Mouse (Mus musculus) CH12.LX (cell line): ENCODE data around the gene Pam. TPM values are rescaled to one million over a fixed set of nuclear protein-coding genes. Genes with fewer than 3 reads are reported as not detected.

Experiments used
- DNase-seq: peaks from one replicate; pipeline ENCODE4 v3.0.0-alpha.2; 2013; ENCODE audit errors: extremely low read depth
- H3K27ac ChIP-seq: 2 replicates; pipeline ENCODE4 v1.5.1; 2012; ENCODE audit warnings: low read depth, mild to moderate bottlenecking, control low read depth, moderate library complexity; ENCODE audit not compliant: insufficient read depth
- H3K27me3 ChIP-seq: replicated peaks from 2 replicates; pipeline ENCODE3; 2012; ENCODE audit warnings: inconsistent platforms
- H3K36me3 ChIP-seq, 2 experiments: replicated peaks in 1 of 2; 2 replicates each; pipeline versions ENCODE3 to v1.6.1; 2012; ENCODE audit warnings: inconsistent platforms in 1 of 2, low read length in 1 of 2, mild to moderate bottlenecking in 1 of 2, mixed read lengths in 1 of 2, moderate library complexity in 1 of 2; ENCODE audit not compliant: control insufficient read depth in 1 of 2, insufficient read depth in 1 of 2
- H3K4me1 ChIP-seq, 2 experiments: 2 replicates each; pipeline ENCODE4 v1.6.1; 2012; ENCODE audit warnings: inconsistent platforms in 1 of 2, moderate library complexity in 1 of 2; ENCODE audit not compliant: insufficient read depth in 2 of 2, control insufficient read depth in 1 of 2
- H3K4me2 ChIP-seq: 2 replicates; pipeline ENCODE4 v1.6.1; 2012; ENCODE audit warnings: low read depth, mild to moderate bottlenecking, control low read depth; ENCODE audit not compliant: poor library complexity, insufficient read depth, severe bottlenecking
- H3K4me3 ChIP-seq, 3 experiments: fragments of 150-350 bp in 1 of 3; sonication (generic) in 1 of 3; replicated peaks in 1 of 3; 2 replicates each; pipeline versions ENCODE3 to v1.5.1; 2011 to 2012; ENCODE audit warnings: low read depth in 2 of 3, low read length in 2 of 3, mild to moderate bottlenecking in 2 of 3, moderate library complexity in 2 of 3, control low read depth in 1 of 3, improper control_type of control experiment in 1 of 3, inconsistent platforms in 1 of 3, mixed read lengths in 1 of 3; ENCODE audit not compliant: poor library complexity in 1 of 3
- H3K79me2 ChIP-seq: replicated peaks from 2 replicates; pipeline ENCODE4 v1.6.1; 2012; ENCODE audit warnings: mild to moderate bottlenecking, moderate library complexity; ENCODE audit not compliant: control insufficient read depth, poor library complexity, insufficient read depth, severe bottlenecking; ENCODE audit errors: extremely low read depth
- H3K9ac ChIP-seq: 2 replicates; pipeline ENCODE4 v1.6.1; 2012; ENCODE audit warnings: low read depth, mild to moderate bottlenecking, control low read depth, moderate library complexity; ENCODE audit not compliant: insufficient read depth
- H3K9me3 ChIP-seq: replicated peaks from 2 replicates; pipeline ENCODE3; 2012; ENCODE audit warnings: low read length, inconsistent platforms, mixed read lengths
- BHLHE40 ChIP-seq: IDR thresholded peaks from 2 replicates; pipeline ENCODE4 v1.6.1; 2011; ENCODE audit warnings: mild to moderate bottlenecking, low read depth, low read length, improper control_type of control experiment
- CHD2 ChIP-seq: IDR thresholded peaks from 2 replicates; pipeline ENCODE4 v1.6.1; 2011; ENCODE audit warnings: low read length, improper control_type of control experiment
- CTCF ChIP-seq, 2 experiments: IDR thresholded peaks in 1 of 2; conservative IDR thresholded peaks in 1 of 2; 2 replicates each; pipeline ENCODE4 v1.5.1; 2011 to 2012; ENCODE audit warnings: low read depth in 2 of 2, low read length in 2 of 2, improper control_type of control experiment in 1 of 2, inconsistent platforms in 1 of 2, mild to moderate bottlenecking in 1 of 2, moderate library complexity in 1 of 2
- E2F4 ChIP-seq: IDR thresholded peaks from 2 replicates; pipeline ENCODE4 v1.6.1; 2011; ENCODE audit warnings: low read depth, low read length, improper control_type of control experiment; ENCODE audit not compliant: insufficient replicate concordance
- ELF1 ChIP-seq: IDR thresholded peaks from 2 replicates; pipeline ENCODE4 v1.6.1; 2014; ENCODE audit warnings: low read depth, mild to moderate bottlenecking, inconsistent platforms, low read length, improper control_type of control experiment
- ETS1 ChIP-seq: conservative IDR thresholded peaks from 2 replicates; pipeline ENCODE4 v1.6.1; 2012; ENCODE audit warnings: low read depth, mild to moderate bottlenecking, inconsistent platforms, low read length, improper control_type of control experiment, moderate library complexity
- GABPA ChIP-seq: IDR thresholded peaks from 2 replicates; pipeline ENCODE4 v1.6.1; 2012; ENCODE audit warnings: low read depth, low read length, improper control_type of control experiment, inconsistent platforms; ENCODE audit not compliant: insufficient replicate concordance
- KAT2A ChIP-seq: IDR thresholded peaks from 2 replicates; pipeline ENCODE4 v1.6.1; 2012; ENCODE audit warnings: low read length, improper control_type of control experiment, inconsistent platforms; ENCODE audit not compliant: insufficient replicate concordance
- MEF2A ChIP-seq: IDR thresholded peaks from 2 replicates; pipeline ENCODE4 v1.6.1; 2014; ENCODE audit warnings: low read depth, mild to moderate bottlenecking, inconsistent platforms, low read length, improper control_type of control experiment, borderline replicate concordance
- MXI1 ChIP-seq: IDR thresholded peaks from 2 replicates; pipeline ENCODE4 v1.6.1; 2011; ENCODE audit warnings: mild to moderate bottlenecking, low read depth, low read length, improper control_type of control experiment
- MYC ChIP-seq: IDR thresholded peaks from 2 replicates; pipeline ENCODE4 v1.6.1; 2011; ENCODE audit warnings: low read depth, mild to moderate bottlenecking, improper control_type of control experiment, low read length
- NELFE ChIP-seq: IDR thresholded peaks from 2 replicates; pipeline ENCODE4 v1.6.1; 2011; ENCODE audit warnings: low read depth, low read length, improper control_type of control experiment
- NRF1 ChIP-seq: IDR thresholded peaks from 2 replicates; pipeline ENCODE4 v1.6.1; 2014; ENCODE audit warnings: low read depth, mild to moderate bottlenecking, inconsistent platforms, low read length, improper control_type of control experiment, moderate library complexity
- PAX5 ChIP-seq: IDR thresholded peaks from 2 replicates; pipeline ENCODE4 v1.6.1; 2012; ENCODE audit warnings: low read length, inconsistent platforms, mixed read lengths
- POLR2A ChIP-seq: IDR thresholded peaks from 2 replicates; pipeline ENCODE4 v1.6.1; 2011; ENCODE audit warnings: low read depth, mild to moderate bottlenecking, improper control_type of control experiment, low read length
- POLR2AphosphoS2 ChIP-seq: IDR thresholded peaks from 2 replicates; pipeline ENCODE4 v1.6.1; 2011; ENCODE audit warnings: low read depth, low read length, improper control_type of control experiment
- RCOR1 ChIP-seq: conservative IDR thresholded peaks from 2 replicates; pipeline ENCODE4 v1.6.1; 2012; ENCODE audit warnings: low read depth, mild to moderate bottlenecking, inconsistent platforms, low read length, improper control_type of control experiment
- TCF12 ChIP-seq: IDR thresholded peaks from 2 replicates; pipeline ENCODE4 v1.6.1; 2014; ENCODE audit warnings: low read depth, mild to moderate bottlenecking, inconsistent platforms, low read length, improper control_type of control experiment
- USF2 ChIP-seq: conservative IDR thresholded peaks from 2 replicates; pipeline ENCODE4 v1.6.1; 2011; ENCODE audit warnings: low read depth, low read length, improper control_type of control experiment
- ZC3H11A ChIP-seq: IDR thresholded peaks from 2 replicates; pipeline ENCODE4 v1.6.1; 2012; ENCODE audit warnings: low read depth, mild to moderate bottlenecking, inconsistent platforms, low read length, improper control_type of control experiment
- ZKSCAN1 ChIP-seq: IDR thresholded peaks from 2 replicates; pipeline ENCODE4 v1.6.1; 2012; ENCODE audit warnings: low read depth, inconsistent platforms, low read length, improper control_type of control experiment, borderline replicate concordance
- ZNF384 ChIP-seq: IDR thresholded peaks from 2 replicates; pipeline ENCODE4 v1.6.1; 2012; ENCODE audit warnings: low read depth, low read length, improper control_type of control experiment, inconsistent platforms
- dilution Hi-C: fragments of 300-500 bp; cut with MboI; formaldehyde crosslinking; loops from 2 replicates; pipeline ENCODE4 v1.14.3; 2020; ENCODE audit warnings: low sequenced_read_pairs; ENCODE audit not compliant: extremely low pct_unique_long_range_greater_than_20kb, extremely low pct_ligation_motif_present
- in situ Hi-C: fragments of 300-500 bp; cut with MboI; formaldehyde crosslinking; loops from 3 replicates; pipeline ENCODE4 v1.14.3; 2019; ENCODE audit warnings: low sequenced_read_pairs, low pct_ligation_motif_present, low pct_unique_long_range_greater_than_20kb, mixed read lengths
- polyA plus RNA-seq: library from polyadenylated mRNA; unstranded; fragments of >175 nt; gene quantifications from 2 replicates; pipeline ENCODE4 v1.2.1, GENCODE M21; 2012; ENCODE audit warnings: low read depth; ENCODE audit not compliant: insufficient read length
- total RNA-seq, 2 experiments: library from RNA; depleted of rRNA; stranded (reverse); fragments of 300-350 nt in 1 of 2; fragments of >200 nt in 1 of 2; gene quantifications; 2 replicates each; pipeline ENCODE4 v1.2.3; 2012 to 2014

Pam gene
- total and polyA plus RNA-seq, 3 experiments: 0.24 TPM; not detected in 2

GRCm38 (mm10) chr1:97787674-97788073 is 307.8 kb downstream of the Pam start:
- H3K4me3 ChIP-seq: no peak overlapping the region
- no peaks in the 10 kb centered on the region for H3K79me2 ChIP-seq
- dilution Hi-C loops: no loop called here
- TF ChIP-seq MYC (no peak), ZC3H11A (no peak), PAX5 (no peak), USF2 (no peak), ETS1 (no peak), E2F4 (no peak), POLR2A (no peak), NRF1 (no peak), MEF2A (no peak), RCOR1 (no peak), CHD2 (no peak), ZKSCAN1 (no peak), MXI1 (no peak), KAT2A (no peak)
- no peak overlapping the region for H3K4me2 ChIP-seq
- H3K27me3 ChIP-seq: no peaks in the 10 kb centered on the region
- no peaks in the 10 kb centered on the region for H3K9me3 ChIP-seq
- no peak overlapping the region for H3K27ac ChIP-seq
- H3K4me1 ChIP-seq: no peaks in the 10 kb centered on the region
- H3K36me3 ChIP-seq: peaks cover 0 to 13% of the 10 kb centered on the region in 2 experiments
- no peak overlapping the region for H3K9ac ChIP-seq
- in situ Hi-C loops: no loop called here
- DNase-seq: no peak

- DNase-seq: no peak
- no peak overlapping the region for H3K9ac ChIP-seq
- H3K27ac ChIP-seq: no peak overlapping the region
- H3K4me1 ChIP-seq: peaks cover 3 to 8% of the 10 kb centered on the region in 2 experiments; a peak in 3 of 4 replicates
- H3K4me3 ChIP-seq: no peak overlapping the region
- H3K79me2 ChIP-seq: no peaks in the 10 kb centered on the region
- H3K36me3 ChIP-seq: peaks cover 0 to 13% of the 10 kb centered on the region in 2 experiments
- in situ Hi-C loops: no loop called here
- dilution Hi-C loops: no loop called here
- TF ChIP-seq POLR2AphosphoS2 (no peak), NELFE (no peak), ZC3H11A (no peak), E2F4 (no peak), CTCF (conservative IDR thresholded peaks at IDR 0.05 in 1 of 2, IDR thresholded peaks at IDR 0.05 in 1 of 2; ENCODE audit: low read depth in 2 of 2, low read length in 2 of 2) (no peak), ZNF384 (no peak), USF2 (no peak), RCOR1 (no peak), GABPA (no peak), MYC (no peak), ELF1 (no peak), CHD2 (no peak), ZKSCAN1 (no peak), TCF12 (no peak), BHLHE40 (no peak), ETS1 (no peak)
- no peaks in the 10 kb centered on the region for H3K27me3 ChIP-seq
- H3K4me2 ChIP-seq: no peak overlapping the region
- no peaks in the 10 kb centered on the region for H3K9me3 ChIP-seq
Observed at GRCm38 (mm10) chr1:97785685-97786393, 309.6 kb downstream of the Pam start.
